Comparison of ENCODE assay signal across 17 mouse cellular contexts in the genomic region with DNA sequence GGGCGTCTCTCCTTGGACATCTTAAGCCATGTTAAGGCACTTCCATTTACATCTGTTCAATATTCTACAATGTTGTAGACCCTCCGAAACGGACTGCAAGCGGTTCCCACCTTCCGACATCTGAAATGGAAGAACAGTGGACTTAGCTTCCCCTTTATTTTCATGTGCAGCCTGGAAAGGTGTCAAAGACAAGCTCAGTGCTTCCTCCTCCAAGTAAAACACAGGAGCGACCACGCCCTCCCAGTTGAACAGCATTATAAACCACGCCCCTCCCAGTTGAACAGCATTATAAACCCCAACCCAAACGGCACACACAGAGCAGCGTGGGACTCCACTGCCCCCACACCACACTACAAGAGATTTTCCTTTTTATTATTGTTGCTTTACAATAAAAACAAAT.
"Had no signal": no experiment of that assay in that cellular context is flagged by ENCODE, and none has a peak within 500 bp of the region (broad histone marks: within the 10 kb centered on the region; RNA-seq: fewer than 3 reads in every experiment).

No protein-coding gene starts in this region.

- H3K27me3 ChIP-seq: kidney, embryonic 15.5 days; liver, embryonic 13.5 days; midbrain, embryonic 13.5 days; neural tube, embryonic 13.5 days had no signal

- H3K27ac ChIP-seq: kidney, embryonic 15.5 days; liver, embryonic 13.5 days; neural tube, embryonic 13.5 days; stomach, postnatal 0 days had no signal

- H3K9me3 ChIP-seq: kidney, embryonic 15.5 days; liver, embryonic 13.5 days; midbrain, embryonic 13.5 days; neural tube, embryonic 13.5 days had no signal

- H3K9ac ChIP-seq: kidney, embryonic 15.5 days; liver, embryonic 13.5 days; midbrain, embryonic 13.5 days; neural tube, embryonic 13.5 days had no signal

- H3K4me2 ChIP-seq: kidney, embryonic 15.5 days; liver, embryonic 13.5 days; midbrain, embryonic 13.5 days; neural tube, embryonic 13.5 days had no signal

- H3K4me3 ChIP-seq: kidney, embryonic 15.5 days; left cerebral cortex, adult 2 months; liver, embryonic 13.5 days; midbrain, embryonic 13.5 days; myocyte; neural tube, embryonic 13.5 days had no signal

- ATAC-seq: midbrain, embryonic 13.5 days; midbrain, embryonic 16.5 days had no signal

- DNase-seq: kidney, adult 8-10 months; kidney, postnatal 14 days; layer of hippocampus, postnatal 36 days; liver, embryonic 13.5 days; lung, adult 2 months; lung, postnatal 14 days; lung, postnatal 4 days; retina, postnatal 1 day; thymus, adult 18-20 months; thymus, postnatal 36 days had no signal

- H3K4me1 ChIP-seq: midbrain, embryonic 13.5 days; neural tube, embryonic 13.5 days had no signal
